In the genomic region with DNA sequence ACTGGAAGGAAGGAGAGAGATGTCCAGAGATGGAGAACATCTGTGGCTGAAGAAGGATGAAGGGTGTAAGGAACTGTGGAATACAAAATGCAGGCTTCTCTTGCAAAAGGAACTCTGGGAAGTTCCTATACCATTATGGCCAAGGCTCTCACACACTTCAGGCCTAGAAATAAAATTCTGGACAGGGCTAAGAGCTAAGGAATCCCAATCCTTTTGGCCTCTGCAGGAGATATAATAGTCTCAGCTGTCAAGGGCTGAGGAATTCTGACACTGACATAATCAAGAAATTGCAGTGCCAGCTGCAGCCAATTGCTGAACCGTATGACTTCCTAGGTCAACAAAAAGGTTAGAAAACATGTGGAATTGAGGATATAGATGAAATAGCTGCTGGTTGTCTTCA, we compare ENCODE assay signal across 12 mouse cellular contexts.
"Had no signal": no experiment of that assay in that cellular context is flagged by ENCODE, and none has a peak within 500 bp of the region (broad histone marks: within the 10 kb centered on the region; RNA-seq: fewer than 3 reads in every experiment).

No protein-coding gene starts in this region.

- H3K27ac ChIP-seq: intestine, embryonic 15.5 days; limb, embryonic 10.5 days; liver, embryonic 15.5 days; neural tube, embryonic 15.5 days had no signal

- H3K4me3 ChIP-seq: intestine, embryonic 15.5 days; limb, embryonic 10.5 days; liver, embryonic 15.5 days; myocyte; neural tube, embryonic 15.5 days had no signal

- H3K27me3 ChIP-seq: intestine, embryonic 15.5 days; liver, embryonic 15.5 days; neural tube, embryonic 15.5 days had no signal

- H3K4me1 ChIP-seq: intestine, embryonic 15.5 days; liver, embryonic 15.5 days; neural tube, embryonic 15.5 days had no signal

- H3K9me3 ChIP-seq: intestine, embryonic 15.5 days; limb, embryonic 10.5 days; liver, embryonic 15.5 days; neural tube, embryonic 15.5 days had no signal

- ATAC-seq: intestine, embryonic 15.5 days had no signal

- H3K4me2 ChIP-seq: intestine, embryonic 15.5 days; liver, embryonic 11.5 days; liver, embryonic 15.5 days; neural tube, embryonic 15.5 days had no signal

- H3K36me3 ChIP-seq: intestine, embryonic 15.5 days; limb, embryonic 10.5 days; liver, embryonic 15.5 days; neural tube, embryonic 15.5 days had no signal

- DNase-seq: kidney, adult 18-20 months; kidney, postnatal 14 days; midbrain, embryonic 14.5 days; right cerebral cortex, adult 18-20 months; right cerebral cortex, postnatal 25 days; thymus, postnatal 36 days had no signal

- H3K9ac ChIP-seq: intestine, embryonic 15.5 days; liver, embryonic 15.5 days; neural tube, embryonic 15.5 days had no signal
